Mouse (Mus musculus): Measurements from ENCODE around the gene A930004D18Rik. TPM values are rescaled to one million over a fixed set of nuclear protein-coding genes. Genes with fewer than 3 reads are reported as not detected.

Gene A930004D18Rik
- polyA plus RNA-seq, 1 experiment from 2014 or later = 10.4 TPM

- ATAC-seq (ENCODE audit: insufficient number of reproducible peaks, low FRiP score, low TSS enrichment, low read depth) (no peak), DNase-seq (ENCODE audit: low spot score) (no peak)
- Histone ChIP-seq H3K4me2 (ENCODE audit: low read depth, severe bottlenecking) (no peak overlapping the region), H3K36me3 (ENCODE audit: control insufficient read depth, insufficient read depth, low read length) (no peaks in the 10 kb centered on the region), H3K27me3 (ENCODE audit: control insufficient read depth, insufficient read depth, low read length) (no peaks in the 10 kb centered on the region), H3K9ac (ENCODE audit: low read length) (no peak overlapping the region), H3K27ac (replicated peaks; ENCODE audit: low read depth, low read length) (no peak overlapping the region), H3K9me3 (ENCODE audit: control insufficient read depth, low read length) (no peaks in the 10 kb centered on the region), H3K4me1 (ENCODE audit: control insufficient read depth, insufficient read depth, low read length) (no peaks in the 10 kb centered on the region), H3K4me3 (ENCODE audit: low read depth, low read length) (no peak overlapping the region)
- 67% methylated on average over 3 of the region's 3 CpGs for WGBS
Observed at GRCm38 (mm10) chr2:18015581-18015980, 22.0 kb downstream of the A930004D18Rik start.

- no peak for ATAC-seq (ENCODE audit: insufficient number of reproducible peaks, low FRiP score, low TSS enrichment, low read depth)
- no peak overlapping the region for H3K27ac ChIP-seq (replicated peaks; ENCODE audit: low read depth, low read length)
- no peak for DNase-seq (ENCODE audit: low spot score)
Observed at GRCm38 (mm10) chr2:18012866-18013265, 24.7 kb downstream of the A930004D18Rik start.

GRCm38 (mm10) chr2:18011226-18011625, 26.3 kb downstream of the A930004D18Rik start:
- DNase-seq (ENCODE audit: low spot score) (no peak), ATAC-seq (ENCODE audit: insufficient number of reproducible peaks, low FRiP score, low TSS enrichment, low read depth) (no peak)
- H3K4me3 ChIP-seq (ENCODE audit: low read depth, low read length) = no peak overlapping the region
- H3K4me2 ChIP-seq (ENCODE audit: low read depth, severe bottlenecking) = no peak overlapping the region
- no peaks in the 10 kb centered on the region for H3K4me1 ChIP-seq (ENCODE audit: control insufficient read depth, insufficient read depth, low read length)
- no peak overlapping the region for H3K27ac ChIP-seq (replicated peaks; ENCODE audit: low read depth, low read length)
- WGBS = 85% methylated on average over 6 of the region's 6 CpGs
- no peaks in the 10 kb centered on the region for H3K27me3 ChIP-seq (ENCODE audit: control insufficient read depth, insufficient read depth, low read length)
- H3K36me3 ChIP-seq (ENCODE audit: control insufficient read depth, insufficient read depth, low read length) = no peaks in the 10 kb centered on the region
- no peak overlapping the region for H3K9ac ChIP-seq (ENCODE audit: low read length)
- H3K9me3 ChIP-seq (ENCODE audit: control insufficient read depth, low read length) = no peaks in the 10 kb centered on the region

More at GRCm38 (mm10) chr2:18012866-18013265, 24.7 kb downstream of the A930004D18Rik start:
- Histone ChIP-seq H3K4me3 (ENCODE audit: low read depth, low read length) (no peak overlapping the region), H3K4me2 (ENCODE audit: low read depth, severe bottlenecking) (no peak overlapping the region), H3K36me3 (ENCODE audit: control insufficient read depth, insufficient read depth, low read length) (no peaks in the 10 kb centered on the region), H3K9me3 (ENCODE audit: control insufficient read depth, low read length) (no peaks in the 10 kb centered on the region), H3K9ac (ENCODE audit: low read length) (no peak overlapping the region), H3K27me3 (ENCODE audit: control insufficient read depth, insufficient read depth, low read length) (no peaks in the 10 kb centered on the region), H3K4me1 (ENCODE audit: control insufficient read depth, insufficient read depth, low read length) (no peaks in the 10 kb centered on the region)
- 90% methylated on average over 3 of the region's 3 CpGs for WGBS

GRCm38 (mm10) chr2:18005137-18005536, 32.4 kb downstream of the A930004D18Rik start:
- Histone ChIP-seq H3K9ac (ENCODE audit: low read length) (no peak overlapping the region), H3K4me2 (ENCODE audit: low read depth, severe bottlenecking) (no peak overlapping the region), H3K27ac (replicated peaks; ENCODE audit: low read depth, low read length) (no peak overlapping the region), H3K27me3 (ENCODE audit: control insufficient read depth, insufficient read depth, low read length) (no peaks in the 10 kb centered on the region), H3K4me1 (ENCODE audit: control insufficient read depth, insufficient read depth, low read length) (no peaks in the 10 kb centered on the region), H3K36me3 (ENCODE audit: control insufficient read depth, insufficient read depth, low read length) (no peaks in the 10 kb centered on the region), H3K9me3 (ENCODE audit: control insufficient read depth, low read length) (no peaks in the 10 kb centered on the region), H3K4me3 (ENCODE audit: low read depth, low read length) (no peak overlapping the region)
- DNase-seq (ENCODE audit: low spot score) (peak; percentile 34), ATAC-seq (ENCODE audit: insufficient number of reproducible peaks, low FRiP score, low TSS enrichment, low read depth) (peak; percentile 51; the same call in 1 of the 2 replicates)
- WGBS = 28% methylated on average over 8 of the region's 8 CpGs

- H3K36me3 ChIP-seq (ENCODE audit: control insufficient read depth, insufficient read depth, low read length) = no peaks in the 10 kb centered on the region
- WGBS = 69% methylated on average over 4 of the region's 4 CpGs
- H3K4me3 ChIP-seq (ENCODE audit: low read depth, low read length) = no peak overlapping the region
- ATAC-seq (ENCODE audit: insufficient number of reproducible peaks, low FRiP score, low TSS enrichment, low read depth) = no peak
- H3K4me2 ChIP-seq (ENCODE audit: low read depth, severe bottlenecking) = no peak overlapping the region
- H3K4me1 ChIP-seq (ENCODE audit: control insufficient read depth, insufficient read depth, low read length) = no peaks in the 10 kb centered on the region
- H3K9ac ChIP-seq (ENCODE audit: low read length) = no peak overlapping the region
- H3K27ac ChIP-seq (replicated peaks; ENCODE audit: low read depth, low read length) = no peak overlapping the region
- H3K9me3 ChIP-seq (ENCODE audit: control insufficient read depth, low read length) = no peaks in the 10 kb centered on the region
- no peak for DNase-seq (ENCODE audit: low spot score)
- no peaks in the 10 kb centered on the region for H3K27me3 ChIP-seq (ENCODE audit: control insufficient read depth, insufficient read depth, low read length)
Observed at GRCm38 (mm10) chr2:18004286-18004685, 33.3 kb downstream of the A930004D18Rik start.

- DNase-seq (ENCODE audit: low spot score) (no peak), ATAC-seq (ENCODE audit: insufficient number of reproducible peaks, low FRiP score, low TSS enrichment, low read depth) (no peak)
- no peak overlapping the region for H3K9ac ChIP-seq (ENCODE audit: low read length)
- no peaks in the 10 kb centered on the region for H3K4me1 ChIP-seq (ENCODE audit: control insufficient read depth, insufficient read depth, low read length)
- no peak overlapping the region for H3K4me3 ChIP-seq (ENCODE audit: low read depth, low read length)
- no peaks in the 10 kb centered on the region for H3K9me3 ChIP-seq (ENCODE audit: control insufficient read depth, low read length)
- no peaks in the 10 kb centered on the region for H3K36me3 ChIP-seq (ENCODE audit: control insufficient read depth, insufficient read depth, low read length)
- WGBS = 95% methylated on average over 3 of the region's 3 CpGs
- H3K4me2 ChIP-seq (ENCODE audit: low read depth, severe bottlenecking) = no peak overlapping the region
- H3K27ac ChIP-seq (replicated peaks; ENCODE audit: low read depth, low read length) = no peak overlapping the region
- H3K27me3 ChIP-seq (ENCODE audit: control insufficient read depth, insufficient read depth, low read length) = no peaks in the 10 kb centered on the region
Observed at GRCm38 (mm10) chr2:18002306-18002705, 35.2 kb downstream of the A930004D18Rik start.

GRCm38 (mm10) chr2:17996858-17997257, 40.7 kb downstream of the A930004D18Rik start, which contains the start of gene H2al2a:
Gene H2al2a (minus strand): TSS chr2:17996958.
- no peak within 1 kb of the TSS for H3K4me3 ChIP-seq (ENCODE audit: low read depth, low read length)
- H3K4me1 ChIP-seq (ENCODE audit: control insufficient read depth, insufficient read depth, low read length) = no peaks in the 10 kb centered on the region
- no peak within 1 kb of the TSS for H3K27ac ChIP-seq (replicated peaks; ENCODE audit: low read depth, low read length)
- H3K4me2 ChIP-seq (ENCODE audit: low read depth, severe bottlenecking) = no peak within 1 kb of the TSS
- H3K27me3 ChIP-seq (ENCODE audit: control insufficient read depth, insufficient read depth, low read length) = no peaks in the 10 kb centered on the region
- H3K9ac ChIP-seq (ENCODE audit: low read length) = no peak within 1 kb of the TSS
- ATAC-seq (ENCODE audit: insufficient number of reproducible peaks, low FRiP score, low TSS enrichment, low read depth) = no peak
- no peak for DNase-seq (ENCODE audit: low spot score)
- no peaks in the 10 kb centered on the region for H3K36me3 ChIP-seq (ENCODE audit: control insufficient read depth, insufficient read depth, low read length)
- H3K9me3 ChIP-seq (ENCODE audit: control insufficient read depth, low read length) = no peaks in the 10 kb centered on the region

- Histone ChIP-seq H3K9ac (ENCODE audit: low read length) (no peak overlapping the region), H3K27ac (replicated peaks; ENCODE audit: low read depth, low read length) (no peak overlapping the region), H3K27me3 (ENCODE audit: control insufficient read depth, insufficient read depth, low read length) (no peaks in the 10 kb centered on the region), H3K9me3 (ENCODE audit: control insufficient read depth, low read length) (no peaks in the 10 kb centered on the region), H3K4me3 (ENCODE audit: low read depth, low read length) (no peak overlapping the region), H3K4me1 (ENCODE audit: control insufficient read depth, insufficient read depth, low read length) (no peaks in the 10 kb centered on the region), H3K36me3 (ENCODE audit: control insufficient read depth, insufficient read depth, low read length) (no peaks in the 10 kb centered on the region), H3K4me2 (ENCODE audit: low read depth, severe bottlenecking) (no peak overlapping the region)
- DNase-seq (ENCODE audit: low spot score) (no peak), ATAC-seq (ENCODE audit: insufficient number of reproducible peaks, low FRiP score, low TSS enrichment, low read depth) (no peak)
Observed at GRCm38 (mm10) chr2:17989562-17989961, 48.0 kb downstream of the A930004D18Rik start.

GRCm38 (mm10) chr2:17989115-17989514, 48.4 kb downstream of the A930004D18Rik start:
- Histone ChIP-seq H3K27ac (replicated peaks; ENCODE audit: low read depth, low read length) (no peak overlapping the region), H3K27me3 (ENCODE audit: control insufficient read depth, insufficient read depth, low read length) (no peaks in the 10 kb centered on the region), H3K9me3 (ENCODE audit: control insufficient read depth, low read length) (no peaks in the 10 kb centered on the region), H3K36me3 (ENCODE audit: control insufficient read depth, insufficient read depth, low read length) (no peaks in the 10 kb centered on the region), H3K4me1 (ENCODE audit: control insufficient read depth, insufficient read depth, low read length) (no peaks in the 10 kb centered on the region), H3K4me3 (ENCODE audit: low read depth, low read length) (no peak overlapping the region), H3K4me2 (ENCODE audit: low read depth, severe bottlenecking) (no peak overlapping the region), H3K9ac (ENCODE audit: low read length) (no peak overlapping the region)
- 83% methylated on average over 3 of the region's 3 CpGs for WGBS
- DNase-seq (ENCODE audit: low spot score) = no peak
- ATAC-seq (ENCODE audit: insufficient number of reproducible peaks, low FRiP score, low TSS enrichment, low read depth) = no peak

All from limb, embryonic 11.5 days (tissue).